Mouse (Mus musculus) naive thymus-derived CD4-positive, alpha-beta T cell, adult 2 months (primary cell): ENCODE data around the gene Hoxd13.

Experiments
- DNase-seq: peaks from one replicate; pipeline ENCODE4 v3.0.0-alpha.2; 2011; ENCODE audit warnings: low read depth

The Hoxd13 gene

DNA sequence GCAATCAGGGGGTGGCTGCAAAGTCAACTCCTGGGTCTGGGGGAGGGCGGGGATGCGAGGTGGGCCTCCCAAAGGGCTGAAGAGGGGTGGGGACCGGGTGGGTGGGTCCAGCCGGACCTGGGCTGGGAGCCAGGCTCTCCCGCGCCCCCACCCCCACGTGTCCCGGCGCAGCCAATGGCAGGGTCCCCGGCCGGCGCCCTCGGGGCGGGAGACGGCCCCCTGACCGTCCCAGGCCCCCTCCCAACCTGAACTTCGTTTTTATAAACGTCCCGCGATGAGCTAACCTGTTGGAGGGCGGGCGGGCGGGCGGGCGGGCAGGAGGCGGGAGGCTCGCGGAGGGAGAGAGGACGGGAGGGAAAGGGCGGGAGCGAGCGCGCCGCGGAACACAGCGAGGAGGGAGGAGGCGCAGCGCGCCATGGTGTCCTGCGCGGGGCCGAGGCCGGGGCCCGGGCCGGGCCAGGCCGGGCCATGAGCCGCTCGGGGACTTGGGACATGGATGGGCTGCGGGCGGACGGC lies at the start of gene Hoxd13:
Hoxd13 (plus strand) TSS at position 469 of the 516 bp plus-strand sequence.
- no peak for DNase-seq

DNA sequence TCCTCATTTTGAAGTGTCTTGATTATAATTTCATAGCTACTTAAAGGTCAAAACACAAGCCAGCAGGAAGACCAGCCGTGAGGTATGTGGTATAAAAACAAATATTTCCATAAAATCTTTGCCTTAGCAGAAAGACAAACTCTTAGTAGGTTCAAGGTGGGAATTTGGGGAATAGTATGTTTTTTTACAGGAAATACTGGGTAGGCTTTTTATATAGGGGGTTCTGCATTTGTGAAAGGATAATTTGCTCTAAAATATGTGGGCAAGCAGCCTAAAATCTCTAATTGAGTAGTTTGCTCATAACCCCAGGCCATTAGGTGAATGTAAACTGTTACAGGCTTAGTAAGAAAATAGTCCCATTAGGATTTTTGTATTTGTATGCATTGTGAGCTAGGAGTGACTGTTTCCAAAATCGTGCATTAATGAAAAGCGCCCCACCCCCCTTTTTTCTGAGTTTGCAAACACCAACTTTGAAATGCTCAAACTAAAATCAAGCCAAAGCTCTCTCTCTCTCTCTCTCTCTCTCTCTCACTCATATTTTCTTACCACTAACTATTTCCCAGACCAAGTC lies 48.3 kb upstream of the Hoxd13 start:
- no peak for DNase-seq

- DNase-seq, result no peak
Measured at GRCm38 (mm10) chr2:74620368-74620767, 47.7 kb upstream of the Hoxd13 start.

GRCm38 (mm10) chr2:74635412-74635811 lies 32.7 kb upstream of the Hoxd13 start:
- no peak for DNase-seq

GRCm38 (mm10) chr2:74642431-74642830 lies 25.7 kb upstream of the Hoxd13 start:
- DNase-seq, result no peak

- no peak for DNase-seq
Measured at GRCm38 (mm10) chr2:74645631-74646030, 22.5 kb upstream of the Hoxd13 start.

DNA sequence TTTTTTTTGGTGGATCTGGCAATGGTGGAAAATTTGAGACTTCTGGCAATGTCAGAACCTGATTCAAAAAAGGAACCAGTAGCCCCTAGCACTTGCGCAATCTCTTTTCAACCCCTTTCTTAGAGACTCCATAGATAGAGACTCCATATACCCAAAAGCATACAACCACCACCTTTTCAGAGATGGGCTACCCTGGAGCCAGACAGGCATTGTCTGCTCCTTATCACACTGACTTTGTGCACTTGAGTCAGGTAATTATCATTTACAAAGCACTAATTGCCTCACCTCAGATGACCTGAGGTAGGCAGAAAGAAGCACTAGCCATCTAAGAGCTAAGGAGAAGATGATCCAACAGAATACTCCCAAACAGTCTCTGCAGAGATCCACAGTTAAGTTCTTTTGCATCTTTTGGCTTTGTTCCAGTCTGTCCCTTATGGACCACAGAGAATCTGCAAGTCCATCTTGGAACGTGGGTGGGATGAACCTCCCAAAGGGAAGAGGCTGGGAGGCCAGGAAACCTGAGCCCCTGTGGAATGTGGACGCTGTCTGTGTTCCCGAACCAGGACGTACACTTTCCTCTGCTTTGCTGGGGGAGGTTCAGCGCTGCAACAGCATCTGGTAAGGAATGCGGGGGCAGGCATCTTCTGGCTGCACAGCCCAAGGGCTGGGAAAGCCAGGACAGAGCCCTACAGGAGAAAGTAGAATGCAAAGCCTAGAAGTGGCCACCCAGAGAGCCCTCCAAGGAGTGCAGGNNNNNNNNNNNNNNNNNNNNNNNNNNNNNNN lies 20.8 kb upstream of the Hoxd13 start:
- no peak for DNase-seq

- DNase-seq, result no peak
Measured at GRCm38 (mm10) chr2:74652996-74653340, 15.1 kb upstream of the Hoxd13 start.

- DNase-seq, result no peak
Measured at GRCm38 (mm10) chr2:74653781-74654535, 14.2 kb upstream of the Hoxd13 start.

DNA sequence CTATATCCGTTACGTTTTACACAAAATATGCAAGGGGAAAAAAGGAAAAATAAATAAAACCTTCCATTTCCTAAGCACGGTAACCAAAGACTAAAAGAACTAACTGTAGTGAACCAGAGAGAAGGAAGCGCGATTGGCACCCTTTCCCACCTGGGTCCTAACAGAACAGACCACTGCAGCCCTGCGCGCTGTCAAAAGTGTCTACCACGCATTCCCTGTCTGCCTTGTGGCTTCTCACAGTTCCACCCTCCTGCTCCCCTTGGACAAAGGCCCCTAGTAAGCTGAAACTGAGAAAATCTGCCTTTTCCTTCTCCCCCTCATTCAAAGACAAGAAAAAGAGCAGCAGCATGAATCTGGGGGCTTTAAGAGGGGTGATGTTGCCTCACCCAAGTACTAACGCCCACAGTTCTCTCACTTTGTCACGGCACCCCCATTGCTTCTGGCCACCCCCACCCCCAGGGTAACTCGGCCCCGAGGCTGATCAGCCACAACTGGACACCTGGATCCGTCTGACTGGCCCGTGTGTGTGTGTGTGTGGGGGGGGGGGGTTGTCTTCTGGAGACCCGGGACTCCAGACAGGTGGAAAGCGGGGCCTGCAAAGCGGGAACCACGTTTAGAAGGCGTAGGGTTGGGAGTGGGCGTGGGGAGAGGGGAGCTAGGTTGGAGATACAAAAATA lies 13.2 kb upstream of the Hoxd13 start:
- DNase-seq, result no peak

- DNase-seq, result no peak
Measured at GRCm38 (mm10) chr2:74655420-74655781, 12.7 kb upstream of the Hoxd13 start.

DNA sequence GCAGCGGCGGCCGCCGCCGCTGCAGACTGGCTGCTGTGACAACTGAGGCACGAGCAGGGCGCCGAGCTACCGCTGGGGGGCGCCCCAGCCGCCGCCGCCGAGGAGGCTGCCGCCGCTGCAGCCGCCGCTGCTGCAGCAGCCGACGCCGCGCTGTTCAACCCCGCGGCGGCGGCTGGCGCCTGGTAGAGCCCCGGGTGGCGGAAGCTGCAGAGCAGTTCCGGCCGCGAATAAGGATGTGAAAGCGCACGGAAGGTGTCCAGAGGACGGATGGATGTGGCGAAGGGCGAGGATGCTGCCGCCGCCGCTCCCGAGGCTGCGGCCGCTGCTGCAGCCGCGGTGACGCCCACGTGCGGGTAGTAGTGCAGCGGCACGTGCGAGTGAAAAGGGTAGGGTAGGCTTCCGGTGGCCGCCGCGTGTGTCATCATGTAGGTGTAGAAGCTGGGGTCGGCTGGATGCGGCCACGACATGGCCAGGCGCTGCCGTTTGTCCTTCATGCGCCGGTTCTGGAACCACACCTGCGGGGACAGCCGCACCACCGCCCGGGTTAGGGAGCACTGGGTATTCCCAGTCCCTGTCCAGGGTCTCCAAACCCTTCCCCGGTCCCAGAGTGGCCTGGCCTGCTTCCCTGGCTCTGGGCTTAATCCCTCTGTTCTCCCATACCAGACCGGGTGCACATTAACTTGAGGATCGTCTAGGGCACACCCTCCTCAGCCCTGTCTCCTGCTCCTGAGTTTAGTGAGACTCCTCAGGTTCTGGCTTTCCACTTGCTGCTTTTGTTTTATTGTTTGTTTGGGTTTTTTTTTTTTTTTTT lies 12.1 kb upstream of the Hoxd13 start:
- peak; percentile 45 for DNase-seq

GRCm38 (mm10) chr2:74656632-74657021 lies 11.5 kb upstream of the Hoxd13 start:
- no peak for DNase-seq

GRCm38 (mm10) chr2:74657251-74658023 lies 10.7 kb upstream of the Hoxd13 start:
- DNase-seq, result peak; percentile 39

- no peak for DNase-seq
Measured at GRCm38 (mm10) chr2:74658024-74658666, 10.0 kb upstream of the Hoxd13 start.

DNA sequence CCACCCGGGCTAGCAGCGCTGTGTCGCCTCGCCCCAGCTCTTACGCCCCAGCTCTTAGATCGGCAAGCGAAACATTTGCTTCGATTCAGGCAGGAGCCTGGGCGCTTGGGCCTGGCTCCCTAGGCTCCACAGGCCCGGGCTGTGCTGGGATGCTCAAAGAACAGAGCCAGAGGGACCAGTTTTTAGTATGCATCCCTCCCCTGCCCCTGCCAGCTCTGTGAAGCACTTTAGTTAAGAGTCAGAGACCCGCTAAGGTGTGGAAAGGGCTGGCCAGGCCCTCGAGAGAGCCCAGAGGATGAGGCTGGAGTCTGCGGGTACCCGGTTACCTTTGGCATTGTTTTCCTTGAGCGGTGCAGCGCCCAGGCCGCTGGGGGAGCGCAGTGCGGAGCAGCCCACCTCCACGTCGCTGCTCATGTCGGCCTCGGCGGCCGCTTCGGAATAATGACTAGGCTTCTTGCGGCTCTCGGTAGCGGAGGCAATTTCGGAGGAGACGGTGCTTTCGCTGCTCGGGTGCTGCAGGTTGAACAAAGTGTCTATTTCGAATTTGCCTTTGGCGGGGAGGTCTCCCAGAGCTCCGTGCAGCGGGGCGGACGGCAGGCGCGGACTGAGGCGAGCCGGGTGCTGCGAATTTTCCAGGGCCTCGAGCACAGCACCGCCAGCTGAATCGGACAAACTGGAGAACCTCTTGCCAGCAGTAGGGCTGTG lies 9.3 kb upstream of the Hoxd13 start:
- DNase-seq, result no peak

DNA sequence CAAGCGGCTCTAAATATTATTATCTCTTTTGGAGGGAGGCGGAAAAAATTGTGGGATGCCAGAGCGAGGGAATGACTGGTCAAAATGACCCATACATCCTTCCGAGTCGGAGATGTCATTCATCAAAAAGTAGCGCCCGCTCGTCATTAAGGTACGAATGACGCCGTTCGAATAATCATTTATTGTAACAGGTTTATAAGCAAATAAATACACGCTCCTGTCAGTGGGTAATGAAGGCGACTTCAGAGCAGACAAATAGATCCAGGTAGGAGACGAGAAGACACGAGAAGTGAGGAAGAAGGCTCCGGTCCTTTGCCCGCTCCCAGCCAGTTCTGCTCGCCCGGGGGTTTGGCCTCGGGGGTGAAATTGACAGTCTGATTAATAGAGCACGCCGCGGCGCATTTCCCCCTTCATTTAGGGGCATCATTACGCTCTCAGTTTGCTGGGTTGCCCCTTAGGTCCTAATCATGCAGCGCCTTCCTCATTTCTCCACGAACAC lies 8.6 kb upstream of the Hoxd13 start, which contains the start of gene Evx2:
Evx2 (minus strand) TSS at position 51 of the 499 bp plus-strand sequence.
- DNase-seq, result no peak

DNA sequence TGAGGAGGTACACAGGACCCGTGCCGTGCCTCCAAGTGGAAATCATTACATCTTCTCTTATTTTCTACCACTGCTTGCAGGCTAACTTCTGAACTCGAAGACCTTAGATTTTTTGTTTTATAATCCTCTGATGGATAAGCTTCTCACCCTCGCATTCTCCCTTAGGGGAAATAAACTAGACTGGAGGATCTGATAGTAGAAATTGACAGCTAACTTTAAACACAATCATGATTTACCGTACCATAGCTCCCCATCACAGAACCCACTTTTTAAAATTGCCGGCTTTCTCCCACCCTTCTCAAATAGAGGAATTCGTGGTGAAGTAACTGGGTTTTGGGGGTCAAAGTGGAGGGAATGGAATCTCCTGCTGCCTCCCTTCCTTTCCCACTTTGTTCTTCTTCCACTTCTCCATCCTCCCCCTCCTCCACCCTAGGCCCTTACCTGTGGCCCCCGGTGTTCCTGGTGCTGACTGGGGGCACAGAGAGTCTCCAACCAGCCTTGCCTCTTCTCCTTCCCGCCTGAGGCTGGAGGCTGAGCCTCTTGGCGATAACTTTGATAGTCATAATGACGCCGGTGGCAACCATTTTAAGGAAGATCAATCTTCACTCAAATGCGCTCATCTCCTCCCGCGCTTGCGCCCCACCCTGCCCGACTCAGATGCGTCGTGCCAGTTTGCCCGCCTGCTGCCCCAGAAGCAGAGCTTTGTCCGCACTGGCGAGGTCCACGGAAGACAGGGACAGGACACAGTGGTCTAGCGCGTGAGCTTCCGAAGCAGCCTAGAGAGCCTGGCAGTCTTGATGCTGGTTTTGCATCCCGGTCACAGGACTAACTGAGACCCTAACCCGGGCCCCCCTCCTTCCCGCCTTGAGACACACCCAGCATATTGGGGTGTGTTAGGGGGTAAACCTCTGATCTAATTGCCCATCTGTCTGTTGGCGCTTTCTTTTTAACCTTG lies 7.4 kb upstream of the Hoxd13 start:
- DNase-seq, result no peak
